Mouse (Mus musculus) CD4-positive, CD25-positive, alpha-beta regulatory T cell, adult 9 weeks (primary cell): ENCODE results near the gene Dis3. TPM values are rescaled to one million over a fixed set of nuclear protein-coding genes. Genes with fewer than 3 reads are reported as not detected.

ENCODE experiments used
- polyA plus RNA-seq: library from polyadenylated mRNA; unstranded; fragments of 100-300 nt; shearing (Covaris generic); gene quantifications from one replicate; pipeline ENCODE4 v1.2.1, GENCODE M21; 2017

Gene Dis3
- polyA plus RNA-seq: 5.8 TPM

DNA sequence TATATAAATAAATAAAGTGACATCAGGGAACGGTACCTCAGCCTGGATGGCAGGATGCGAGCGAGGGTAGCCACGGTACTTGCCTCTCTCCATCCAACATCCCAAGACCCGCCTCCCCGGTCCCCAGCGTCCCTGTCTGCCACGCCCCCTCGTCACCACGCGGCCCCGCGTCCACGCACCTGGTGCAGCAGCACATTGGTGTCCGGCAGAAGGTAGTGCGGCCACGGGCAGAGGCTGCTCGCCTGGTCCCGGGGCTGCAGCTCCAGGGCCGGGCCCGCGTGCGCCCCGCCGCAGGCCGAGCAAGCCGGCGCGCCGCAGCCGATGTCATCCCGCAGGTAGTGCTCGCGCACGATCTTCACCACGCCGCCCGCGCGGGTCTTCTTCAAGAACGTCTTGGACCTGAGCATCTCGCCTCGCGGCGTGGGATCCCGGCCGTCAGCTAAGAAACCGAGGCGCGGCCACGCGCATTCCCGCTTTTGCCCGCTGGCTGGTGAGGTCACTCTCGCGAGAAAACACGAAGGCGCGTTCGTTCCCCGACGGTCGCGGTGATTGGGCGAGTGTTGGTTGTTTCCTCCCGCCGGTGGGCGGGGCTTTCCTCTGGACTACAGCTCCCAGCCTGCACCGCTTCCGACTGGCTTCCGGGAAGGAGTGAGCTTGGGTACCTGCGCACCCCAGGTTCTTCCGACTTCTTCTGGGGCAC is at the start of gene Dis3, which contains the start of gene Pibf1:
TSS of gene Dis3 (minus strand) at position 504 of the 700 bp plus-strand sequence.
TSS of gene Pibf1 (plus strand) at position 158 of the 700 bp plus-strand sequence.

DNA sequence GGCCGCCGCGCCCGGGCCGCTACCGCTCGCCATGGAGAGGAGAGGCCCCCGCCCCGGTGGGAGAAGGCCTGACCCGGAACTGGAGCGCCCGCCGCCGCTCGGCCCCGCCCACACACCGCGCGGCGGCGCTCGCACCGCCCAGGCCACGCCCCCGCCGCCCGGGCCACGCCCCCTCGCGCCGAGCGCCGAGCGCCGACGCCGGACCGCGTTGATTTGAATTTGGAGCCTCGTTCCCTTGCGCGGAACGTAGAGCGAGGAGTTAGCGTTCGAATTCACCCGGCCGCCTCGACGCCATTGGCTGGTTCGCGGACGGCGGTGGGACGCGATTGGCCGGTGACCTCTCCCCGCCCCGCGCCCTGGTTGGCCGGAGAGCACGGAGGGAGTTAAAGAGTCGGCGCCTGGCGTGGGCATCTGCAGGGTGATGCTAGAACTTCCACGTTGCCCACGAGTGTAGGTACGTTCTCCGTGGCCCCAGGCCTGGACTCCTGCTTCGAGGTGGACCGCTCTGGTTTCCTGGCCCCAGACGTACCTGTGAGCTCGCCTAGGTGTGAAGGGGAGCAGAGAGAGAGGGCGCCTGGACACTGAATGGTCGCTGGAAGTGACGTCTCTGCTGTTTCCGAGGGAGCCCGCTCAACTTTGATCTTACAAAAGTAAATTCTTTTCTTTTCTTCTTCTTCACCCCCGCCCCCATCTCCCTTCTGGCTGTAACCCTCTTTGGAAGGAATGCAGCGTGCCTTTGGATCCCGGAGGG is 53.4 kb downstream of the Dis3 start, which contains the start of the genes Mzt1 and Bora:
TSS of gene Mzt1 (minus strand) at position 104 of the 751 bp plus-strand sequence.
TSS of gene Bora (plus strand) at position 192 of the 751 bp plus-strand sequence.

Other genes starting within 250 kb of the Dis3 start
- gene Rpl36a-ps1, start 105.5 kb downstream of the Dis3 start, polyA plus RNA-seq: 13.4 TPM
- gene Mzt1, start 53.6 kb downstream of the Dis3 start, polyA plus RNA-seq: 51.7 TPM
- 28.4 TPM for gene Bora, start 53.5 kb downstream of the Dis3 start, polyA plus RNA-seq
- gene Pibf1, start 346 bp downstream of the Dis3 start, polyA plus RNA-seq: 27.2 TPM
- 0.12 TPM for gene Klf5, start 198.9 kb upstream of the Dis3 start, polyA plus RNA-seq